Mouse (Mus musculus) G1E (cell line): ENCODE measurements at regions not wholly inside any gene's neighbourhood (a gene's known extent, or its start where the extent isn't known, plus 50 kb on each side); places are given as distances from the start of the nearest gene placed in this dataset.

Experiments
- CTCF ChIP-seq: IDR thresholded peaks from 2 replicates; pipeline ENCODE4 v1.5.1; 2012; ENCODE audit warnings: low read depth, low read length, inconsistent platforms, mixed read lengths
- GATA1 ChIP-seq: IDR thresholded peaks from 2 replicates; pipeline ENCODE4 v1.6.1; 2012; ENCODE audit warnings: borderline replicate concordance, low read length, inconsistent platforms, mixed read lengths
- GATA2 ChIP-seq: IDR thresholded peaks from 2 replicates; pipeline ENCODE4 v1.6.1; 2012; ENCODE audit warnings: low read depth, low read length, inconsistent platforms, borderline replicate concordance
- TAL1 ChIP-seq: conservative IDR thresholded peaks from 2 replicates; pipeline ENCODE4 v1.6.1; 2012; ENCODE audit warnings: low read depth, low read length, inconsistent platforms, mixed read lengths

- TF ChIP-seq GATA1 (no peak), TAL1 (no peak), CTCF (no peak), GATA2 (no peak)
Measured at GRCm38 (mm10) chr2:171737761-171738160, 305.5 kb downstream of the Cbln4 start.
